ENCODE assay signal across 23 mouse cellular contexts in genomic region chr8:87370194-87370593, GRCm38 (mm10).
DNase-seq lines count a peak whose midpoint lies in the region; ATAC-seq and TF ChIP-seq lines count a peak whose summit lies in the region.
"Had no signal": no experiment of that assay in that cellular context is flagged by ENCODE, and none has a peak within 500 bp of the region (broad histone marks: within the 10 kb centered on the region; RNA-seq: fewer than 3 reads in every experiment).

No protein-coding gene starts in this region.

- H3K4me2 ChIP-seq in hindbrain, embryonic 13.5 days, result no peak overlapping the region
- H3K4me2 ChIP-seq in hindbrain, embryonic 16.5 days (ENCODE audit: low read length), result no peak overlapping the region
- H3K4me2 ChIP-seq in hindbrain, embryonic 12.5 days (replicated peaks), result no peak overlapping the region
- H3K4me2 ChIP-seq in midbrain, postnatal 0 days (ENCODE audit: low read depth, low read length, poor library complexity, severe bottlenecking), result no peak overlapping the region
- no peak overlapping the region for H3K4me2 ChIP-seq in midbrain, embryonic 15.5 days
- H3K4me2 ChIP-seq: embryonic facial prominence, embryonic 12.5 days; forebrain, embryonic 13.5 days had no signal

- no peaks in the 10 kb centered on the region for H3K9me3 ChIP-seq in hindbrain, embryonic 13.5 days
- no peaks in the 10 kb centered on the region for H3K9me3 ChIP-seq in hindbrain, embryonic 10.5 days
- H3K9me3 ChIP-seq in hindbrain, embryonic 16.5 days (ENCODE audit: control insufficient read depth, low read length), result no peaks in the 10 kb centered on the region
- no peaks in the 10 kb centered on the region for H3K9me3 ChIP-seq in hindbrain, embryonic 12.5 days (replicated peaks)
- no peaks in the 10 kb centered on the region for H3K9me3 ChIP-seq in midbrain, postnatal 0 days (ENCODE audit: low read length)
- H3K9me3 ChIP-seq in midbrain, embryonic 15.5 days, result no peaks in the 10 kb centered on the region
- no peaks in the 10 kb centered on the region for H3K9me3 ChIP-seq in limb, embryonic 10.5 days (replicated peaks)
- H3K9me3 ChIP-seq: embryonic facial prominence, embryonic 10.5 days; embryonic facial prominence, embryonic 12.5 days; forebrain, embryonic 13.5 days had no signal

- no peak for DNase-seq in hindbrain, embryonic 10.5 days (ENCODE audit: low spot score)
- DNase-seq in midbrain, postnatal 0 days (ENCODE audit: low spot score), result peak; percentile 35
- no peak for DNase-seq in limb, embryonic 10.5 days (ENCODE audit: low spot score)
- DNase-seq: adrenal gland, adult 8-10 months; adrenal gland, postnatal 14 days; adrenal gland, postnatal 36 days; B cell, adult 2 months; cerebellum, adult 11-12 months; cerebellum, adult 2 months; cerebellum, adult 9-10 months; cerebellum, postnatal 10 days; cerebellum, postnatal 25 days had no signal

- 71% methylated on average over 3 of the region's 3 CpGs for WGBS in hindbrain, embryonic 13.5 days
- 84% methylated on average over 3 of the region's 3 CpGs for WGBS in hindbrain, embryonic 10.5 days
- WGBS in hindbrain, embryonic 16.5 days, result 77% methylated on average over 3 of the region's 3 CpGs
- WGBS in hindbrain, embryonic 12.5 days, result 88% methylated on average over 3 of the region's 3 CpGs
- 87% methylated on average over 3 of the region's 3 CpGs for WGBS in midbrain, postnatal 0 days
- WGBS in midbrain, embryonic 15.5 days, result 87% methylated on average over 3 of the region's 3 CpGs
- WGBS in limb, embryonic 10.5 days, result 89% methylated on average over 3 of the region's 3 CpGs

- H3K4me3 ChIP-seq in hindbrain, embryonic 13.5 days, result no peak overlapping the region
- no peak overlapping the region for H3K4me3 ChIP-seq in hindbrain, embryonic 10.5 days
- no peak overlapping the region for H3K4me3 ChIP-seq in hindbrain, embryonic 16.5 days (ENCODE audit: low read length)
- no peak overlapping the region for H3K4me3 ChIP-seq in hindbrain, embryonic 12.5 days
- no peak overlapping the region for H3K4me3 ChIP-seq in midbrain, postnatal 0 days (ENCODE audit: low read depth, low read length)
- H3K4me3 ChIP-seq in midbrain, embryonic 15.5 days, result no peak overlapping the region
- no peak overlapping the region for H3K4me3 ChIP-seq in limb, embryonic 10.5 days
- H3K4me3 ChIP-seq: embryonic facial prominence, embryonic 10.5 days; embryonic facial prominence, embryonic 12.5 days; forebrain, embryonic 13.5 days had no signal

- H3K27ac ChIP-seq in hindbrain, embryonic 13.5 days, result 0 out of 2 replicates have a peak overlapping the region, but pooled peaks have one; percentile 63
- no peak overlapping the region for H3K27ac ChIP-seq in hindbrain, embryonic 10.5 days
- H3K27ac ChIP-seq in hindbrain, embryonic 16.5 days (ENCODE audit: low read depth, low read length), result no peak overlapping the region
- no peak overlapping the region for H3K27ac ChIP-seq in hindbrain, embryonic 12.5 days
- H3K27ac ChIP-seq in midbrain, postnatal 0 days (ENCODE audit: low read depth, low read length), result no peak overlapping the region
- H3K27ac ChIP-seq in midbrain, embryonic 15.5 days, result no peak overlapping the region
- H3K27ac ChIP-seq in limb, embryonic 10.5 days, result 0 out of 2 replicates have a peak overlapping the region, but pooled peaks have one; percentile 17
- H3K27ac ChIP-seq: embryonic facial prominence, embryonic 10.5 days; embryonic facial prominence, embryonic 12.5 days; forebrain, embryonic 13.5 days had no signal

- no peaks in the 10 kb centered on the region for H3K36me3 ChIP-seq in hindbrain, embryonic 13.5 days
- no peaks in the 10 kb centered on the region for H3K36me3 ChIP-seq in hindbrain, embryonic 10.5 days
- H3K36me3 ChIP-seq in hindbrain, embryonic 16.5 days (ENCODE audit: control insufficient read depth, insufficient read depth, low read length), result no peaks in the 10 kb centered on the region
- H3K36me3 ChIP-seq in hindbrain, embryonic 12.5 days, result no peaks in the 10 kb centered on the region
- no peaks in the 10 kb centered on the region for H3K36me3 ChIP-seq in midbrain, postnatal 0 days (ENCODE audit: insufficient read depth, low read length)
- no peaks in the 10 kb centered on the region for H3K36me3 ChIP-seq in midbrain, embryonic 15.5 days (replicated peaks)
- H3K36me3 ChIP-seq in limb, embryonic 10.5 days, result no peaks in the 10 kb centered on the region
- H3K36me3 ChIP-seq: embryonic facial prominence, embryonic 10.5 days; embryonic facial prominence, embryonic 12.5 days; G1E had no signal

- peaks cover 17% of the 10 kb centered on the region for H3K4me1 ChIP-seq in hindbrain, embryonic 13.5 days (replicated peaks)
- H3K4me1 ChIP-seq in hindbrain, embryonic 10.5 days (replicated peaks), result peaks cover 7% of the 10 kb centered on the region; the same call in 1 of the 2 replicates
- H3K4me1 ChIP-seq in hindbrain, embryonic 16.5 days (ENCODE audit: control insufficient read depth, insufficient read depth, low read depth, low read length), result peaks cover 3% of the 10 kb centered on the region; the same call in 1 of the 2 replicates
- peaks cover 9% of the 10 kb centered on the region; the same call in 1 of the 2 replicates for H3K4me1 ChIP-seq in hindbrain, embryonic 12.5 days
- no peaks in the 10 kb centered on the region for H3K4me1 ChIP-seq in midbrain, postnatal 0 days (ENCODE audit: insufficient read depth, low read length)
- peaks cover 15% of the 10 kb centered on the region; the same call in 1 of the 2 replicates for H3K4me1 ChIP-seq in midbrain, embryonic 15.5 days
- H3K4me1 ChIP-seq in limb, embryonic 10.5 days, result peaks cover 50% of the 10 kb centered on the region

- no peak for ATAC-seq in hindbrain, embryonic 13.5 days (ENCODE audit: low FRiP score)
- peak; percentile 56; the same call in 1 of the 2 replicates for ATAC-seq in hindbrain, embryonic 16.5 days
- ATAC-seq in hindbrain, embryonic 12.5 days (ENCODE audit: low FRiP score), result no peak
- ATAC-seq in midbrain, postnatal 0 days (ENCODE audit: low FRiP score), result no peak
- no peak for ATAC-seq in midbrain, embryonic 15.5 days (replicated peaks)
- ATAC-seq: activated CD4-positive, CD25-positive, alpha-beta regulatory T cell, adult 4 months; CD4-positive, CD25-positive, alpha-beta regulatory T cell, adult 4 months; forebrain, embryonic 13.5 days; Patski had no signal

- no peak overlapping the region for H3K9ac ChIP-seq in hindbrain, embryonic 13.5 days
- H3K9ac ChIP-seq in hindbrain, embryonic 16.5 days (ENCODE audit: low read depth, low read length), result no peak overlapping the region
- no peak overlapping the region for H3K9ac ChIP-seq in hindbrain, embryonic 12.5 days
- no peak overlapping the region for H3K9ac ChIP-seq in midbrain, postnatal 0 days (replicated peaks; ENCODE audit: low read length, poor library complexity, severe bottlenecking)
- no peak overlapping the region for H3K9ac ChIP-seq in midbrain, embryonic 15.5 days
- H3K9ac ChIP-seq: embryonic facial prominence, embryonic 12.5 days; forebrain, embryonic 13.5 days had no signal

- H3K27me3 ChIP-seq in hindbrain, embryonic 13.5 days, result 0 out of 2 replicates have a peak, but pooled peaks cover 2% of the 10 kb centered on the region
- H3K27me3 ChIP-seq in hindbrain, embryonic 10.5 days (ENCODE audit: insufficient read depth, poor library complexity, severe bottlenecking), result no peaks in the 10 kb centered on the region
- H3K27me3 ChIP-seq in hindbrain, embryonic 16.5 days (replicated peaks; ENCODE audit: control insufficient read depth, insufficient read depth, low read length), result no peaks in the 10 kb centered on the region
- H3K27me3 ChIP-seq in hindbrain, embryonic 12.5 days, result no peaks in the 10 kb centered on the region
- H3K27me3 ChIP-seq in midbrain, postnatal 0 days (ENCODE audit: insufficient read depth, low read length), result no peaks in the 10 kb centered on the region
- no peaks in the 10 kb centered on the region for H3K27me3 ChIP-seq in midbrain, embryonic 15.5 days (replicated peaks)
- H3K27me3 ChIP-seq in limb, embryonic 10.5 days (ENCODE audit: low read depth, poor library complexity, severe bottlenecking), result no peaks in the 10 kb centered on the region
- H3K27me3 ChIP-seq: embryonic facial prominence, embryonic 12.5 days; forebrain, embryonic 13.5 days had no signal

- no peak for TF ChIP-seq CTCF in midbrain, postnatal 0 days (IDR thresholded peaks at IDR 0.05)

Comparison
In these comparisons a context has a peak if more than half of its experiments do, and no peak if none do; other contexts are left out.
1. H3K27ac ChIP-seq: peak in hindbrain, embryonic 13.5 days (single experiment) and limb, embryonic 10.5 days (single experiment); none in hindbrain, embryonic 10.5 days (single experiment), hindbrain, embryonic 16.5 days (single experiment), hindbrain, embryonic 12.5 days (single experiment), midbrain, postnatal 0 days (single experiment) and midbrain, embryonic 15.5 days (single experiment).